Mouse (Mus musculus): ENCODE results near the gene Lag3. TPM values are rescaled to one million over a fixed set of nuclear protein-coding genes. Genes with fewer than 3 reads are reported as not detected.

The Lag3 gene
- polyA plus RNA-seq, 1 experiment from 2014 or later = 1.3 TPM

DNA sequence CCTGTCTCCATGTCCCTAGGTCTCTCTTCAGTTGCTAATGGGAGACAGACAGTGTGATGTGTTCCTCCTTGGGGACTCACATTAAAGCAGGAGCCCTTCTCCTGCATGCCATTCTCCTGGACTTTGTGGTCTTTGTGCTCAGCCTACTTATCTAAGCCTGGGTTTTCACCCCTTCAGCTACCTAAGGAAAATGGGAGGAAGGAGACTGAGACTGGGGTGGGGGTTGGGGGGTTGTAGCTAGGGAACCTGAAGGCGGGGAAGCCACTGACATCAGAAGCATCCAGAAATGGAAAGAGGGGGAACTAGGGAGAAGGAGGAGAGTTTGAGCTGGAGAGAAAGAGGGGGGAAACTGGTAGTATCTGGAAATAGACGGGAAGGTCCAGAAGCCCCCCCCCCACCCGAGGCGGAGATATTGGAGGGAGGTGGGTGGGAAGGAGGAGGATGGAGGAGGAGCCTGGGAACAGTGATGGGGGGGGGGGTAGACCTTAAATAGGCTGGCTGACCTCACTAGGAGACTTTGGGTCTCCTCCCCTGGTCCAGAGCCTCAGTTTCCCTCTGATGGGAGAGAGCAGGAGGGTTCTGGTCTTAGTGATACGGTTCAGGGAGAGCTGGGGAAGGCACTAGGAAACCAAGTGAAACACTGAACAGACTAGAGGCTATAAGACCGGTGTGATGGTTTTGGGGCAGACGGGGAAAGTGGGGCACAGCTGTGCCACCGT is 48.9 kb downstream of the Lag3 start:
- WGBS = 12% methylated on average over 7 of the region's 8 CpGs
- H3K27me3 ChIP-seq = no peaks in the 10 kb centered on the region
- ATAC-seq = peak; percentile 1; the same call in 1 of the 2 replicates
- peak overlapping the region; percentile 86 for H3K27ac ChIP-seq
- H3K4me2 ChIP-seq = peak overlapping the region; percentile 69
- H3K9me3 ChIP-seq (replicated peaks) = no peaks in the 10 kb centered on the region
- peak overlapping the region; percentile 62 for H3K4me3 ChIP-seq
- H3K9ac ChIP-seq = peak overlapping the region; percentile 76
- peaks cover 68% of the 10 kb centered on the region for H3K4me1 ChIP-seq
- peaks cover 6% of the 10 kb centered on the region; the same call in 1 of the 2 replicates for H3K36me3 ChIP-seq (ENCODE audit: poor library complexity, severe bottlenecking)

DNA sequence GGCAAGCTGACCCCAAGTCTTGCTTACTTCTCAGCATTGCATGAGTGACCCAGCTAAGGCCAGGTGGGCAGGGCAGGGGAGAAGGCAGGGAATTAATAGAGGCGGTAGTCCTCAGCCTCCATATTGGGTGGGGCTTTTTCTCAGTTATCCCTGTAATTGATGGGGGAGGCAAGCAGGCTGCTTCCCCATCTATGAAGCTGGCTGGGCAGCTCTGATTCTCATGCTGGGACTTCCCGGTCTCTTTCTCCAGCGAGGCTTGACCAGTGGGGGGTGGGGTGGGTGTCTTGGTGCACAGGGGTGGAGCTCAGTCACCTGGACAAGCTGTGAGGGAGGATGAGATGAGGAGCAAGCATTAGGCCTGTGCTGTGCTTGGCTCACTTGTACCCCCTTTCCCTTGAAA is 49.7 kb downstream of the Lag3 start:
- peaks cover 6% of the 10 kb centered on the region; the same call in 1 of the 2 replicates for H3K36me3 ChIP-seq (ENCODE audit: poor library complexity, severe bottlenecking)
- H3K4me1 ChIP-seq = peaks cover 68% of the 10 kb centered on the region
- peak overlapping the region; percentile 76 for H3K9ac ChIP-seq
- peak overlapping the region; percentile 62 for H3K4me3 ChIP-seq
- H3K27me3 ChIP-seq = no peaks in the 10 kb centered on the region
- ATAC-seq = no peak
- peak overlapping the region; percentile 69 for H3K4me2 ChIP-seq
- no peaks in the 10 kb centered on the region for H3K9me3 ChIP-seq (replicated peaks)
- 0 out of 2 replicates have a peak overlapping the region, but pooled peaks have one; percentile 86 for H3K27ac ChIP-seq
- WGBS = 23% methylated on average over 3 of the region's 3 CpGs

DNA sequence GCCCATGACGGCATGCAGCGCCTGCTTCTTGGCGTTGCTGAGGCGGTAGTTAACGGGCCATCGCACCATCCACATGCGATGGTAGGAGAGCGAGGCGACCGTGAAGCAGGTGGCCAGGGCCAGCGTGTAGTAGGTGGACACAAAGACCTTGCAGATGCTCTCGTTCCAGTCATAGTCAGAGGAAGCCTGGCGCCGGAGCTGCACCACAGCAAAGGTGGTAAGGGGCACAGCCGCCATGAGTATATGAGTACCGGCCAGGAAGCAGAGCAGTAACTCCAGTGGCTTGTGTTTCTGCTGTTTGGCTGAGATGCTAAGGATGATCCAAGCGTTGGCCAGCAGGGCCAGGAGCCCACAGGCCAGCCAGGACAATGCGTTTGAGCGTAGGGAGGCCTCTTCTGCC is 50.2 kb downstream of the Lag3 start:
- 0 out of 2 replicates have a peak overlapping the region, but pooled peaks have one; percentile 86 for H3K27ac ChIP-seq
- peak overlapping the region; percentile 69 for H3K4me2 ChIP-seq
- peak overlapping the region; percentile 76; the same call in 1 of the 2 replicates for H3K9ac ChIP-seq
- H3K9me3 ChIP-seq (replicated peaks) = no peaks in the 10 kb centered on the region
- whole genome bisulfite sequencing = 79% methylated on average over 19 of the region's 19 CpGs
- peaks cover 6% of the 10 kb centered on the region; the same call in 1 of the 2 replicates for H3K36me3 ChIP-seq (ENCODE audit: poor library complexity, severe bottlenecking)
- ATAC-seq = no peak
- H3K27me3 ChIP-seq = no peaks in the 10 kb centered on the region
- H3K4me1 ChIP-seq = peaks cover 73% of the 10 kb centered on the region
- H3K4me3 ChIP-seq = no peak overlapping the region

DNA sequence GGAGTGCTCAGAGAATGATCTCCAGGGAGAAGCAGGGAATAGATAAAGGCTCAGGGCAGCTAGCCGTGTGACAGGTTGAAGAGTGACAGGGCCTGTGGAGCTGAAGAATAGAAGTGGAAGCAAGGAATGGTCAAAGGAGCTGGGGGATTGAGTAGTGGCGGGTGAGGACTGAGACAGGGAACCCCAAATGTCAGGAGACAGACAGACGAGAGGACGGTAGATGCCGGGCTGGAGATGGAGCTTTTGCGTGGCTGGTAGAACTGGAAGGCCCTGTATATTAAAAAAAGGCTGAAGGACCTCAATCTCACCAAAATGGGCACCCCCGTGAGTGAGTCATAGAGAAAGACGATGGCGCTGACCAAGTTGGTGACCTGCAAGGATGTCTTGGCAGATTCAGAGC is 51.0 kb downstream of the Lag3 start:
- peak overlapping the region; percentile 13; the same call in 1 of the 2 replicates for H3K9ac ChIP-seq
- WGBS = 76% methylated on average over 9 of the region's 9 CpGs
- H3K27ac ChIP-seq = no peak overlapping the region
- no peak for ATAC-seq
- peaks cover 80% of the 10 kb centered on the region for H3K4me1 ChIP-seq
- H3K4me2 ChIP-seq = 0 out of 2 replicates have a peak overlapping the region, but pooled peaks have one; percentile 36
- H3K9me3 ChIP-seq (replicated peaks) = no peaks in the 10 kb centered on the region
- H3K4me3 ChIP-seq = no peak overlapping the region
- peaks cover 6% of the 10 kb centered on the region; the same call in 1 of the 2 replicates for H3K36me3 ChIP-seq (ENCODE audit: poor library complexity, severe bottlenecking)
- H3K27me3 ChIP-seq = no peaks in the 10 kb centered on the region

DNA sequence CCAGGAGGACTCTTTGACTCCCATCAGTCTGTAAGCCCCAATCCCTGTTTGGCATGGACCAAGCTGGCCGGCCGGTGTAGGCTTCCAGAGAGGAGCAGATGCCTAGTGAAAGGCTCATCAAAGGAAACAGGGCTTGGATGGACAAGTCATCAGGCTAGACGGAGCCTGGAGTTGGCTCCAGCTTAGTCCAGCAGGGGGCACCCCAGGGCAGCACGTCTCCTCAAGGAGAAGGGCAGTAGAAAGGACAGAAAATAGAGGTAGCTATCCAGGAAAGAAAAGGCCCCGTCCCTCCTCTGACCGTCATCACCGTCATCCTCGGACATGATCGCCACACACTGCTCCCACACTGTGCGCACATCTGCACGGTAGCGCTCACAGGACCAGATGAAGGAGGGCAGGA is 51.8 kb downstream of the Lag3 start:
- WGBS = 6% methylated on average over 12 of the region's 12 CpGs
- H3K27ac ChIP-seq = peak overlapping the region; percentile 44; the same call in 1 of the 2 replicates
- no peaks in the 10 kb centered on the region for H3K9me3 ChIP-seq (replicated peaks)
- H3K9ac ChIP-seq = peak overlapping the region; percentile 45; the same call in 1 of the 2 replicates
- ATAC-seq = no peak
- H3K27me3 ChIP-seq = no peaks in the 10 kb centered on the region
- peak overlapping the region; percentile 36 for H3K4me2 ChIP-seq
- peaks cover 6% of the 10 kb centered on the region; the same call in 1 of the 2 replicates for H3K36me3 ChIP-seq (ENCODE audit: poor library complexity, severe bottlenecking)
- H3K4me1 ChIP-seq = peaks cover 80% of the 10 kb centered on the region
- no peak overlapping the region for H3K4me3 ChIP-seq

DNA sequence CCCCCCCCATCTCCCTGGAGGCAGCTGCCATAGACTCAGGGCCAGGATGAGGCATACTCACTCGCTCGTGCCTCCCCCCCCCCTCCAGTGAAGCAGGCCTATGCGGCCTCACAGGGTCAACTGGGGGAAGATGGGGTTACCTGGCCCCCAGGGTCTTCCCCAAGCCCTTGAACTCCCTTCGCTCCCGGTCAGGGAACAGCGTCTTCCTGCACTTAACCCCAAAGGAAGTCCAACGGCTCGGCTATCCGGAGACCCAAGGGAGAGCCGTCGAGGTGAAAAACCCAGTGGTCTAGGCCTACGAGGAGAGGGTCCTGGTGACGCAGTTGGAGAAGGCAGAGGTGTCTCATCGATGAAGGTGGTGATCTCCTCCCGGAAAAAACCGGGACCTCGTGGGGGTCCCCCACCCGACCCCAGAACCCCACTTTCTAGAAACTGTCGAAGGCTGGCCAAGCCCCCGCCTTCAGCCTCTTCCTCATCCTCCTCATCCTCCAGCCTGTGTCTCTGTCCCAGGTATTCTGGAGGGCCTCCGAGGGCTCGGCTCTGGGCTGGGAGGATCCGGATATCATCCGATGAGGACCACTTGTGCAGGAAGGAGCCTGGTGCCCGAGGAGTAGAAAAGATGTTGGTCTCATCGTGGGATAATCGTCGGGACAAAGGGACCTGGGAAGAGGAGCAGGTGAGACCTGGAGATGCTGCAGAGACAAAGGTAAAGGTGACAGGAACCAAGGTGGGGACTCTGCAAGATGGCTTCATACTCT is 52.8 kb downstream of the Lag3 start:
- H3K4me3 ChIP-seq = no peak overlapping the region
- no peaks in the 10 kb centered on the region for H3K9me3 ChIP-seq (replicated peaks)
- H3K4me2 ChIP-seq = 0 out of 2 replicates have a peak overlapping the region, but pooled peaks have one; percentile 76
- H3K9ac ChIP-seq = 0 out of 2 replicates have a peak overlapping the region, but pooled peaks have one; percentile 12
- no peak for ATAC-seq
- H3K4me1 ChIP-seq = peaks cover 76% of the 10 kb centered on the region
- 81% methylated on average over 28 of the region's 28 CpGs for WGBS
- H3K27me3 ChIP-seq = no peaks in the 10 kb centered on the region
- no peak overlapping the region for H3K27ac ChIP-seq
- H3K36me3 ChIP-seq (ENCODE audit: poor library complexity, severe bottlenecking) = peaks cover 7% of the 10 kb centered on the region

DNA sequence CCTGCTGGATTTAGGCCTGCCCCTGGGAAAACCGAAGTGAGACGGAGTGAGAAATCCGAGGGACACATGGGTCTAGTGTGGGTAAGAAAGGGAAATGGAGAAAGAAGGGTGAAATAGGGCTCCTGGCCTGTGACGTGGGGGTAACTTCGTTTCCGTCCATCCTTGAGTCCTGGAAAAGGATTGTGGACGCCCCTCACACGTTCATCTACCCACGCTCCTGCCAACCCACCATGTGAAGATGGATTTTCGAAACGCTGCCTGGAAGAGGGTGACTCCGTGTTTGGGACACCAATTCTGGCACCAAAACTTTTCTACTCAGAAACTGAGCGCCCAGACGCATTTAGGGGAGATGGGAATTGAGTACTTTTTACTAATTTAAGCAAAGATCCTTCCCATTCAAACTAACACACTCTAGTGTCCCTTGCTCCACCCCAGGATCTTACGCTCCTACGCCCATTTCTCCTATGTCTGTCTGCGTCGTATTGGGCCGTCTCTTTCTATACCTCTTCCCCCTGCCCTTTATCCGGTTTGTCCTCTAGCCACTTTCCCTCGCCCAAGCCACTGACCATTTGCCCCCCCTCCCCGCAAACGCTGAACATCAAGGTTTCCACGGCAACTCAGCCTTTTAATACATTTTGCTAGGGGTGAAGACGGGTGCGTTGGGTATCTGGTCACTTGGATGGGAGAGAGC is 53.5 kb downstream of the Lag3 start:
- WGBS = 26% methylated on average over 26 of the region's 26 CpGs

DNA sequence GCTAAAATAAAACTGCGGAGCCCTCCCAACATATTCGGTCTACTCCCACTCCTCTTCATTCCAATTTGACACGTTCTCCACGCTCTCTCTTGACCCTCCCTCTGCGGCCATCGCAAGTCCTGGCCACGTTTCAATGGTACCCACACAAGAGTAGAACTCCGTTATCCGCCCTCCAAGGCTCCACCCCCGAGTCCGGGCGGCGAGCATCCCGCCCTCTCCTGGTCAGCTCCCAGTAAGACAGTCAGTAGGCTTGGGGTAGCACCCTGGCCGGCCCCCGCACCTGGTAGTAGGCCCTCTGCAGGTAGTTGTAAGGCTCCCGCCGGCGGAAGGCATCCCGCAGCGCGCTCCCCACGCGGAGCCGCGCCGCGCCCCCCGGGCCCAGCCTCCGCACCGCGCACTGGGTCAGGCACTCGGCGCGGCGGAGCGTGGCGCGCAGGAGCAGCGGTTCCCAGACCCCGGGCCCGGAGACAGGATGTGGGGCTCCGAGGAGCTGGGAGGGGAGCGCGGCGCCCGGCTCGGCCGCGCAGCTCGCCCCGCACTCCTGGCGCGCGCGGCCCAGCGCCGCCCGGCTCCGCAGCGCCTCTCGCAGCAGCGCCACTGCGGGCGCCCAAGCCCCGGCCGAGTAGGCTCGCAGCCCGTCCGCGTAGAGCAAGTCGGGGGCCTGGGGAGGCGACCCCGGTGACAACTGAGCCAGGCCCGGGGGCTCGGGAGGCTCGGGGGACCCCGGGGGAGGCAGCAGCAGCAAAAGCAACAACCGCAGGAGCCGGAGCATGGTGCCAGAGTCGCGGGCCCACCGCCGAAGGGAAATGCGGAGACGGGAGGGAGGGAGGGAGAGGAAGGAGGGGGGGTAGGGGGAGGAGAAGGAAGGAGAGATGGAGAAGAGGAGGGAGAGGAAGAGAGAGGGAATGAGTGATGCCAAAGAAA is 54.3 kb downstream of the Lag3 start, which contains the start of gene P3h3:
Gene P3h3 (minus strand): TSS at position 837 of the 924 bp plus-strand sequence.
- Histone ChIP-seq H3K9me3 (replicated peaks) (no peaks in the 10 kb centered on the region), H3K4me1 (peaks cover 61% of the 10 kb centered on the region), H3K36me3 (ENCODE audit: poor library complexity, severe bottlenecking) (peaks cover 20% of the 10 kb centered on the region), H3K27ac (peak within 1 kb of the TSS; percentile 97), H3K9ac (peak within 1 kb of the TSS; percentile 97), H3K27me3 (no peaks in the 10 kb centered on the region), H3K4me3 (peak within 1 kb of the TSS; percentile 77), H3K4me2 (peak within 1 kb of the TSS; percentile 76)
- ATAC-seq = peak; percentile 88
- WGBS = under 1% methylated on average over 52 of the region's 86 CpGs

More for the DNA sequence above, 53.5 kb downstream of the Lag3 start:
- H3K27me3 ChIP-seq = no peaks in the 10 kb centered on the region
- H3K9me3 ChIP-seq (replicated peaks) = no peaks in the 10 kb centered on the region
- no peak for ATAC-seq
- peaks cover 69% of the 10 kb centered on the region for H3K4me1 ChIP-seq
- peak overlapping the region; percentile 76 for H3K4me2 ChIP-seq
- H3K4me3 ChIP-seq = peak overlapping the region; percentile 77
- peak overlapping the region; percentile 97 for H3K9ac ChIP-seq
- H3K27ac ChIP-seq = peak overlapping the region; percentile 97
- H3K36me3 ChIP-seq (ENCODE audit: poor library complexity, severe bottlenecking) = peaks cover 14% of the 10 kb centered on the region

DNA sequence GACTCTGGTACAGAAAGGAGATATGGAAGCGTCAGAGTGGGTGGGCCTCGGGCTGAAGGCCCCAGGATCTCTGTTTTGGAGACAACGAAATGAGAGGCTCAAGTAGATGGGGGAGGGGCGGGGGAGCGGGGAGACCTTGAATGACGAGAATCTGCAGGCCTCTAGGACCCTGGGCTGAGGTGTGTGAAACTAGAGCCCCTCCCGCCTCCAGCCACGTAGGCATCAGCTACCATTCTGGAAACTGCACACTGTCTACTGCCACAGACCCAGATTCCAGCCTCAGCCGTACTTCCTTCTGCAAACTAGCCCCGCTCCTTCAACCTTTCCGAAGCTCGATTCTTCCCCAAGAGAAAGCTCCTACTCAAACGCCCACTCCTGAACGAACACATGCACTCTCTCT is 55.2 kb downstream of the Lag3 start:
- H3K36me3 ChIP-seq (ENCODE audit: poor library complexity, severe bottlenecking) = peaks cover 24% of the 10 kb centered on the region
- peak overlapping the region; percentile 77 for H3K4me3 ChIP-seq
- H3K27me3 ChIP-seq = no peaks in the 10 kb centered on the region
- no peaks in the 10 kb centered on the region for H3K9me3 ChIP-seq (replicated peaks)
- ATAC-seq = peak; percentile 52
- WGBS = 6% methylated on average over 13 of the region's 14 CpGs
- H3K27ac ChIP-seq = peak overlapping the region; percentile 97
- peak overlapping the region; percentile 97 for H3K9ac ChIP-seq
- H3K4me1 ChIP-seq = peaks cover 53% of the 10 kb centered on the region
- H3K4me2 ChIP-seq = peak overlapping the region; percentile 76

DNA sequence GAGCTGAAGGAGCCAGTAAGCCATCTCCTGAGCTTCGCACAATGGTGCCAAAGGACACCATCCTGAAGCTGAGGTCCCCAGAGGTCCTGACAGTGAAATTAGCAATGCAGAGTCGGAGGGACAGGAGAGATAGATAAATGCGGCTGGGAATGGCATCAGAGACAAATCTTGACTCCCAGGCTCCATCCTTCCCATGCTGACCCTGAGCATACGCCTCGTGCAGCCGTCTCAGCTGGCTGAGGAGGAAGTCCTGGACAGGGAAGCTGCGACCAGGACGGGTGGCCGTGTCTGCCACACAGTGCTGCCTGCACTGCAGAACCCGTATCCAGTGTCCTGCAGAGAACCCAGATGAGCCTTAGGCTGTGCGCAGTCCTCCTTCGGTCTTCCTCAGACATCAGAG is 56.9 kb downstream of the Lag3 start:
- ATAC-seq = no peak
- Histone ChIP-seq H3K4me1 (peaks cover 36% of the 10 kb centered on the region), H3K9me3 (replicated peaks) (no peaks in the 10 kb centered on the region), H3K4me3 (no peak overlapping the region), H3K36me3 (ENCODE audit: poor library complexity, severe bottlenecking) (peaks cover 18% of the 10 kb centered on the region), H3K9ac (no peak overlapping the region), H3K27me3 (no peaks in the 10 kb centered on the region), H3K4me2 (no peak overlapping the region), H3K27ac (no peak overlapping the region; the same call in 1 of the 2 replicates)
- 79% methylated on average over 12 of the region's 12 CpGs for WGBS

Measured in forebrain, embryonic 13.5 days (tissue).